Mouse (Mus musculus) liver, adult 2 months (tissue): ENCODE results near the gene Ripor2.

Experiments used
- CTCF ChIP-seq: fragments of 200-500 bp; IDR thresholded peaks from 2 replicates; pipeline ENCODE4 v1.5.1; 2011; ENCODE audit warnings: low read depth, low read length, control low read depth
- POLR2A ChIP-seq: fragments of 200-500 bp; IDR thresholded peaks from 2 replicates; pipeline ENCODE4 v1.6.1; 2011; ENCODE audit warnings: low read length, control low read depth; ENCODE audit not compliant: insufficient read depth; ENCODE audit errors: extremely low read depth

GRCm38 (mm10) chr13:24620439-24620838 lies 38.5 kb downstream of the Ripor2 start:
- no peak for TF ChIP-seq CTCF
- TF ChIP-seq POLR2A = no peak
